Mouse (Mus musculus): Measurements from ENCODE around the gene Zfp423. TPM values are rescaled to one million over a fixed set of nuclear protein-coding genes. Genes with fewer than 3 reads are reported as not detected.
A peak's percentile ranks its signal among the peaks of the same experiment; 100 is the strongest.

Zfp423 gene
- polyA plus RNA-seq, 1 experiment from 2014 or later, result 41.3 TPM

- WGBS, result 65% methylated on average over 10 of the region's 10 CpGs
- peak overlapping the region; percentile 89 for H3K27ac ChIP-seq
Measured at GRCm38 (mm10) chr8:87686986-87687698, 272.3 kb downstream of the Zfp423 start.

GRCm38 (mm10) chr8:87686026-87686425, 273.4 kb downstream of the Zfp423 start:
- Histone ChIP-seq H3K27ac (peak overlapping the region; percentile 76), H3K4me3 (no peak overlapping the region), H3K36me3 (peaks cover 66% of the 10 kb centered on the region), H3K9me3 (no peaks in the 10 kb centered on the region), H3K4me1 (replicated peaks) (peaks cover 76% of the 10 kb centered on the region), H3K27me3 (ENCODE audit: insufficient read depth, poor library complexity, severe bottlenecking) (no peaks in the 10 kb centered on the region)
- 84% methylated on average over 3 of the region's 3 CpGs for WGBS
- DNase-seq (ENCODE audit: low spot score), result no peak

More at GRCm38 (mm10) chr8:87686986-87687698, 272.3 kb downstream of the Zfp423 start:
- Histone ChIP-seq H3K4me1 (replicated peaks) (peaks cover 85% of the 10 kb centered on the region), H3K4me3 (no peak overlapping the region), H3K36me3 (peaks cover 55% of the 10 kb centered on the region), H3K9me3 (no peaks in the 10 kb centered on the region), H3K27me3 (ENCODE audit: insufficient read depth, poor library complexity, severe bottlenecking) (no peaks in the 10 kb centered on the region)
- DNase-seq (ENCODE audit: low spot score), result no peak

DNA sequence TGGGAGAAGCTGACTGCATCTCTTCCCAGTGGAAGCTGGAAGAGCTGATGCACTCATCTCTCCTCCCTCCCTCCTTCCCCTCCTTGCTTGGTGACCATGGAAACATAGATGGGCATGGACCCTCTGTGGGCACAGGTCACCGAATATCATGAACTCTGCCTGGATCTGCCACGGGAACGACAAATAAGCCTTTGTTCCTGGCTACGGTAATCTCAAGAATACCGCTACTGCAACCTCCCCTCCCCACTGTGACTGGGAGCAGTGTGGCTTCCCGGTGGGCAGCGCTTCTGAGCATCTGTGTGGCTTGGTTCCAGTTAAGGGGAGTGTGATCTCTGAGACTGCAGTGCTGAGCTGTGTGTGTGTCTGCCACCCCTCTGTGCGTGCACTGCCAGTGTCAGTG, 274.0 kb downstream of the Zfp423 start:
- Histone ChIP-seq H3K4me3 (no peak overlapping the region), H3K36me3 (peaks cover 72% of the 10 kb centered on the region), H3K27me3 (ENCODE audit: insufficient read depth, poor library complexity, severe bottlenecking) (no peaks in the 10 kb centered on the region), H3K4me1 (replicated peaks) (peaks cover 74% of the 10 kb centered on the region), H3K9me3 (no peaks in the 10 kb centered on the region), H3K27ac (peak overlapping the region; percentile 76)
- no peak for DNase-seq (ENCODE audit: low spot score)
- 26% methylated on average over 8 of the region's 8 CpGs for WGBS

- no peak for DNase-seq (ENCODE audit: low spot score)
- Histone ChIP-seq H3K4me3 (no peak overlapping the region), H3K36me3 (peaks cover 94% of the 10 kb centered on the region)
Measured at GRCm38 (mm10) chr8:87682066-87682465, 277.3 kb downstream of the Zfp423 start.

DNA sequence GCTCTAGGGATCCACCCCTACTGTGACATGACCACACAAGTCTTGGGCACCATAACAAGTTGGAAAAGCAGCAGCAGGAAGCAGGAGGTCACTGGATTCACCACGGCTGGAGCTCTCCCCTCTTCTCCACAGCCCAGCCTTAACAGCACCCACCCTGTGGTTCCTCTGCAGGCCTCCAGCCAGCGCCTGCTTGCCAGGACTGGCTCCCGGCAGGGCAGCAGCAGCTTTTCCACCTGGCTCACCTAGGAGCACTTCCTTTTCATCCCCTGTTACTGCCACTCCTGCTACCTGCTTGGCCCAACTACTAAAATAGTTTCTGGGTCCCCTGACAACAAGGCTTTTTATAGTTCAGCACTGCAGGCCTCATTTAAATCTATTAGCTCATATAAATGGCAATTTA, 279.4 kb downstream of the Zfp423 start:
- Histone ChIP-seq H3K4me3 (no peak overlapping the region), H3K27me3 (ENCODE audit: insufficient read depth, poor library complexity, severe bottlenecking) (no peaks in the 10 kb centered on the region), H3K36me3 (peaks cover 87% of the 10 kb centered on the region), H3K9me3 (0 out of 2 replicates have a peak, but pooled peaks cover 5% of the 10 kb centered on the region), H3K27ac (no peak overlapping the region), H3K4me1 (replicated peaks) (peaks cover 35% of the 10 kb centered on the region)
- WGBS, result 84% methylated on average over 3 of the region's 3 CpGs
- no peak for DNase-seq (ENCODE audit: low spot score)

More at GRCm38 (mm10) chr8:87682066-87682465, 277.3 kb downstream of the Zfp423 start:
- Histone ChIP-seq H3K4me1 (replicated peaks) (peaks cover 44% of the 10 kb centered on the region), H3K9me3 (0 out of 2 replicates have a peak, but pooled peaks cover 5% of the 10 kb centered on the region), H3K27ac (no peak overlapping the region), H3K27me3 (ENCODE audit: insufficient read depth, poor library complexity, severe bottlenecking) (no peaks in the 10 kb centered on the region)
- WGBS, result 88% methylated on average over 3 of the region's 3 CpGs

- 93% methylated on average over 11 of the region's 11 CpGs for WGBS
- DNase-seq (ENCODE audit: low spot score), result no peak
- peaks cover 33% of the 10 kb centered on the region for H3K4me1 ChIP-seq (replicated peaks)
- H3K36me3 ChIP-seq, result peaks cover 86% of the 10 kb centered on the region
- no peaks in the 10 kb centered on the region for H3K27me3 ChIP-seq (ENCODE audit: insufficient read depth, poor library complexity, severe bottlenecking)
- H3K27ac ChIP-seq, result no peak overlapping the region
- H3K9me3 ChIP-seq, result 0 out of 2 replicates have a peak, but pooled peaks cover 5% of the 10 kb centered on the region
- H3K4me3 ChIP-seq, result no peak overlapping the region
Measured at GRCm38 (mm10) chr8:87679431-87680003, 279.9 kb downstream of the Zfp423 start.

GRCm38 (mm10) chr8:87675411-87675810, 284.0 kb downstream of the Zfp423 start:
- DNase-seq (ENCODE audit: low spot score), result no peak
- Histone ChIP-seq H3K27me3 (ENCODE audit: insufficient read depth, poor library complexity, severe bottlenecking) (no peaks in the 10 kb centered on the region), H3K27ac (peak overlapping the region; percentile 67), H3K9me3 (0 out of 2 replicates have a peak, but pooled peaks cover 5% of the 10 kb centered on the region), H3K36me3 (peaks cover 66% of the 10 kb centered on the region), H3K4me3 (no peak overlapping the region), H3K4me1 (replicated peaks) (peaks cover 29% of the 10 kb centered on the region)
- WGBS, result 72% methylated on average over 9 of the region's 9 CpGs

DNA sequence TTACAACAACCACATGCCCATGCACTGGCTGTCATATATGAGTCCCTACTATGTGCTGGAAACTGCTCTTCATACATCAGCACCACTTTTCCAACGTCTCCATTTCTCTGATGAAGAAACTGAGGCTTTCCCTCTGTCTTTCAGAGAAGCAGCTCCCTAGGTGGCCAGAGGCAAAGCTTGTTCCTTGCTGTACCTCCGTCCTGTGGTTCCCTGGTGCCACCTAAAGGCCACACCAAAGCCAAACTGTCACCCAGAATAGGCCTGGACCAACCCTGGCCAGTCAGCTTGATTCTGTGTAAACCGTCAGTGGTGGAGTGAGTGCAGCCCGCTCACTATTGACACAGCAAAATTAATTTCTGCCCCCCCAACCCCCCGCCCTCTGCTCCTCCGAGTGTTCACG, 285.2 kb downstream of the Zfp423 start:
- Histone ChIP-seq H3K36me3 (peaks cover 66% of the 10 kb centered on the region), H3K4me3 (no peak overlapping the region), H3K4me1 (replicated peaks) (peaks cover 26% of the 10 kb centered on the region), H3K27me3 (ENCODE audit: insufficient read depth, poor library complexity, severe bottlenecking) (no peaks in the 10 kb centered on the region), H3K27ac (no peak overlapping the region), H3K9me3 (0 out of 2 replicates have a peak, but pooled peaks cover 4% of the 10 kb centered on the region)
- no peak for DNase-seq (ENCODE audit: low spot score)
- WGBS, result 80% methylated on average over 7 of the region's 7 CpGs

DNA sequence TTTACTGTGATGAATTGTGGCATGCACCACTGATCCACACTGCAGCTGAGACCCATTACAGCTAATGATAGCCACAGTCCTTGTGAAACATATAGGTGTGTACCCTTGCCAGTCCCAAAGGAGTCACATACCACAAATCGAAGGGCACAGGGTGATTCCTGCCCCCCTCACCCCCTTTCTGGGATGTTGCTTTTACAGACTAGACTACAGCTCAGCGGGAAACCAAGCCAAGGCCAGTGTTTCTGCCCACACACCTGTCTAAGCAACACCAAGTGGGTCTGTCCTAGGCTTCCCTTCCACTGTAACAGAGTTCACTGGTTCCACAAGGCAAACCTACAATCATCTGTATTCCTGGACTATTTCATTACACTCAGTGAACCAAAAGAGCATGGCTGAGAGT, 287.2 kb downstream of the Zfp423 start:
- H3K27me3 ChIP-seq (ENCODE audit: insufficient read depth, poor library complexity, severe bottlenecking), result no peaks in the 10 kb centered on the region
- WGBS, result 83% methylated on average over 2 of the region's 2 CpGs
- no peaks in the 10 kb centered on the region for H3K9me3 ChIP-seq
- no peak for DNase-seq (ENCODE audit: low spot score)
- H3K27ac ChIP-seq, result peak overlapping the region; percentile 18; the same call in 1 of the 2 replicates
- peaks cover 59% of the 10 kb centered on the region for H3K36me3 ChIP-seq
- H3K4me1 ChIP-seq (replicated peaks), result peaks cover 34% of the 10 kb centered on the region
- no peak overlapping the region for H3K4me3 ChIP-seq

GRCm38 (mm10) chr8:87671209-87671970, 288.0 kb downstream of the Zfp423 start:
- 84% methylated on average over 13 of the region's 13 CpGs for WGBS
- Histone ChIP-seq H3K4me1 (replicated peaks) (peaks cover 34% of the 10 kb centered on the region), H3K36me3 (peaks cover 63% of the 10 kb centered on the region)

GRCm38 (mm10) chr8:87670232-87670631, 289.2 kb downstream of the Zfp423 start:
- peaks cover 68% of the 10 kb centered on the region for H3K36me3 ChIP-seq
- WGBS, result 94% methylated on average over 3 of the region's 3 CpGs

More at GRCm38 (mm10) chr8:87671209-87671970, 288.0 kb downstream of the Zfp423 start:
- no peak overlapping the region for H3K4me3 ChIP-seq
- H3K27me3 ChIP-seq (ENCODE audit: insufficient read depth, poor library complexity, severe bottlenecking), result no peaks in the 10 kb centered on the region
- H3K9me3 ChIP-seq, result no peaks in the 10 kb centered on the region
- peak overlapping the region; percentile 35; the same call in 1 of the 2 replicates for H3K27ac ChIP-seq
- no peak for DNase-seq (ENCODE audit: low spot score)

GRCm38 (mm10) chr8:87668736-87669135, 290.7 kb downstream of the Zfp423 start:
- Histone ChIP-seq H3K4me1 (replicated peaks) (peaks cover 24% of the 10 kb centered on the region), H3K27ac (no peak overlapping the region), H3K9me3 (no peaks in the 10 kb centered on the region), H3K4me3 (no peak overlapping the region), H3K36me3 (peaks cover 58% of the 10 kb centered on the region), H3K27me3 (ENCODE audit: insufficient read depth, poor library complexity, severe bottlenecking) (no peaks in the 10 kb centered on the region)
- DNase-seq (ENCODE audit: low spot score), result no peak
- 88% methylated on average over 2 of the region's 2 CpGs for WGBS

More at GRCm38 (mm10) chr8:87670232-87670631, 289.2 kb downstream of the Zfp423 start:
- Histone ChIP-seq H3K9me3 (no peaks in the 10 kb centered on the region), H3K27ac (no peak overlapping the region), H3K4me3 (no peak overlapping the region), H3K27me3 (ENCODE audit: insufficient read depth, poor library complexity, severe bottlenecking) (no peaks in the 10 kb centered on the region), H3K4me1 (replicated peaks) (peaks cover 26% of the 10 kb centered on the region)
- DNase-seq (ENCODE audit: low spot score), result no peak

All from hindbrain, embryonic 10.5 days (tissue).